Mouse (Mus musculus) embryonic fibroblast, embryonic 13.5 days (primary cell): ENCODE data around the gene Zfp286. TPM values are rescaled to one million over a fixed set of nuclear protein-coding genes. Genes with fewer than 3 reads are reported as not detected.

Experiments used
- H3K27ac ChIP-seq: 2 replicates; pipeline ENCODE4 v1.5.1; 2012; ENCODE audit warnings: low read length, control low read depth, inconsistent platforms; ENCODE audit not compliant: insufficient read depth
- H3K4me1 ChIP-seq: 2 replicates; pipeline ENCODE4 v1.6.1; 2011; ENCODE audit warnings: low read length; ENCODE audit not compliant: control insufficient read depth, insufficient read depth
- H3K4me3 ChIP-seq: 2 replicates; pipeline ENCODE4 v1.5.1; 2011; ENCODE audit warnings: mild to moderate bottlenecking, control low read depth, low read length; ENCODE audit not compliant: insufficient read depth
- CTCF ChIP-seq: IDR thresholded peaks from 2 replicates; pipeline ENCODE4 v1.5.1; 2011; ENCODE audit warnings: mild to moderate bottlenecking, control low read depth, low read length, moderate library complexity, borderline replicate concordance; ENCODE audit not compliant: insufficient read depth
- POLR2A ChIP-seq: IDR thresholded peaks from 2 replicates; pipeline ENCODE4 v1.6.1; 2011; ENCODE audit warnings: low read depth, mild to moderate bottlenecking, control low read depth, low read length, moderate library complexity
- polyA plus RNA-seq: library from polyadenylated mRNA; stranded (reverse); fragments of >200 nt; gene quantifications from 2 replicates; pipeline ENCODE4 v1.2.4, GENCODE M21; 2011; ENCODE audit warnings: low read depth; ENCODE audit not compliant: missing spikeins, insufficient read length

Zfp286 gene
- polyA plus RNA-seq, 1 experiment = 7.6 TPM

- Histone ChIP-seq H3K4me3 (no peak overlapping the region), H3K4me1 (0 out of 2 replicates have a peak, but pooled peaks cover 2% of the 10 kb centered on the region), H3K27ac (no peak overlapping the region)
- TF ChIP-seq CTCF = no peak
- no peak for TF ChIP-seq POLR2A
Measured at GRCm38 (mm10) chr11:62748062-62748461, 41.2 kb downstream of the Zfp286 start.

GRCm38 (mm10) chr11:62747227-62747626, 42.0 kb downstream of the Zfp286 start:
- no peak for TF ChIP-seq POLR2A
- TF ChIP-seq CTCF = no peak
- Histone ChIP-seq H3K4me3 (no peak overlapping the region), H3K4me1 (0 out of 2 replicates have a peak, but pooled peaks cover 2% of the 10 kb centered on the region), H3K27ac (no peak overlapping the region)

- H3K4me3 ChIP-seq = peak overlapping the region; percentile 54
- H3K27ac ChIP-seq = no peak overlapping the region
- peaks cover 2% of the 10 kb centered on the region; the same call in 1 of the 2 replicates for H3K4me1 ChIP-seq
- no peak for TF ChIP-seq POLR2A
- no peak for TF ChIP-seq CTCF
Measured at GRCm38 (mm10) chr11:62746001-62746533, 43.2 kb downstream of the Zfp286 start.

- TF ChIP-seq CTCF = peak; percentile 82
- TF ChIP-seq POLR2A = no peak
- no peak overlapping the region for H3K4me3 ChIP-seq
- H3K4me1 ChIP-seq = peaks cover 2% of the 10 kb centered on the region; the same call in 1 of the 2 replicates
- H3K27ac ChIP-seq = no peak overlapping the region
Measured at GRCm38 (mm10) chr11:62744103-62744502, 45.2 kb downstream of the Zfp286 start.

- peaks cover 2% of the 10 kb centered on the region; the same call in 1 of the 2 replicates for H3K4me1 ChIP-seq
- TF ChIP-seq CTCF = no peak
- TF ChIP-seq POLR2A = no peak
- H3K4me3 ChIP-seq = no peak overlapping the region
- H3K27ac ChIP-seq = no peak overlapping the region
Measured at GRCm38 (mm10) chr11:62742261-62742957, 46.9 kb downstream of the Zfp286 start.

DNA sequence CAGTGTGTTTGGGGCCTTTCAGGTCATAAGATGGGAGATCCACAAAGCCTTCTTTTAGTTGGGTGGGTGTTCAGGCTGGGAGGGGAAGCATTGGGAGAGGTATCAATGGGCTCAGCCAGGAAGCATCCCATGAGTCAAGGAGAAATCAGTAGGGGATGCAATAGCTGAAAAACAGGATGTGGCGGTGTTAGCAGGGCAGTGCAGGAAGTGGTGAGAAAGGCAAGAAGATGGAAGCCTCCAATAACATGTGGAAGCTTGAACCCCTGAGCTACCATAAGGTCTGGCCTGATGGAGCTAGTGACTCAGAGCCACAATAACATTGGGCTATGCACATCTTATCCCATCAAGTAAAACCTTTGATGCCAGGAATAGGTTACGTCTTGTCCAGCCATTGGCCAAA, 48.1 kb downstream of the Zfp286 start:
- TF ChIP-seq CTCF (no peak), POLR2A (no peak)
- peaks cover 2% of the 10 kb centered on the region; the same call in 1 of the 2 replicates for H3K4me1 ChIP-seq
- H3K4me3 ChIP-seq = no peak overlapping the region
- H3K27ac ChIP-seq = no peak overlapping the region

DNA sequence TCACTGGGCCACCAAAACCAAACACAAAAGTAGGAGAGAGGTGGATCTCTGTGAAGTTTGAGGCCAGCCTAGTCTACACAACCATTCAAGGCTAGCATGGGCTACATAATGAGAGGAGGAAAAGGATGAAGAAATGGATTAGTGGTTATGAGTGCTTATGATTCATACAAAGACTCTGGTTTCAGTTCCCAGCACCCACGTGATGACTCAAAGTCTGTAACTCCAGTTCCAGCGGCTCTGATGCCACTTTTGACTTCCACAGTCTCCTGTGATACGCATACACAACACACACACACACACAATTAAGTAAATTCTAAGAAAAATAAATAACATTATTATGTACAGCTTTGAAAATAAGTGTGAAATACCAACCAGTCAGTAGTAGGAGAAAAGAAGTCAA, 56.6 kb downstream of the Zfp286 start:
- no peak overlapping the region for H3K4me3 ChIP-seq
- no peak for TF ChIP-seq CTCF
- no peak for TF ChIP-seq POLR2A
- no peak overlapping the region for H3K27ac ChIP-seq
- peaks cover 5% of the 10 kb centered on the region for H3K4me1 ChIP-seq

DNA sequence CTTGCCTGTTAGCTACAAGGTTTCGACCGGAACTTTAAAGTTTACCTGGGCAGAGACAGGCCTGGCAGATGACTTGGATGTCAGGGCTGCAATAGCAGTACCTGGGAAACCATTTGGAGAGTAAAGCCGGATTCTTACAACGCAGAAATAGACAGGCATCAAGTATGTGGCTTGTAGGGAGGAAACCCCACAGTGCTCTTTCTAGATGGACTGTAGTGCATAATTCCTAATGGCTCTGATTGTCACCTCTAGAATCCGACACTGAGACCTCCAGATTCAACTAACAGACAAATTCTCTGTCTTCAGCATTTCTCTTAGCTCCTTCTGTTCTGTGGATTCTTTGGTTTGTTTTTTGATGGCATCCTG, 57.3 kb downstream of the Zfp286 start:
- Histone ChIP-seq H3K4me3 (no peak overlapping the region), H3K4me1 (peaks cover 5% of the 10 kb centered on the region), H3K27ac (no peak overlapping the region)
- TF ChIP-seq CTCF (no peak), POLR2A (no peak)

GRCm38 (mm10) chr11:62731311-62732021, 57.8 kb downstream of the Zfp286 start, which contains the start of gene Zfp287:
Zfp287 (minus strand) TSS chr11:62731905.
- H3K27ac ChIP-seq = peak within 1 kb of the TSS; percentile 24
- H3K4me3 ChIP-seq = peak within 1 kb of the TSS; percentile 76
- peaks cover 5% of the 10 kb centered on the region for H3K4me1 ChIP-seq
- TF ChIP-seq CTCF (no peak), POLR2A (peak; percentile 80)

DNA sequence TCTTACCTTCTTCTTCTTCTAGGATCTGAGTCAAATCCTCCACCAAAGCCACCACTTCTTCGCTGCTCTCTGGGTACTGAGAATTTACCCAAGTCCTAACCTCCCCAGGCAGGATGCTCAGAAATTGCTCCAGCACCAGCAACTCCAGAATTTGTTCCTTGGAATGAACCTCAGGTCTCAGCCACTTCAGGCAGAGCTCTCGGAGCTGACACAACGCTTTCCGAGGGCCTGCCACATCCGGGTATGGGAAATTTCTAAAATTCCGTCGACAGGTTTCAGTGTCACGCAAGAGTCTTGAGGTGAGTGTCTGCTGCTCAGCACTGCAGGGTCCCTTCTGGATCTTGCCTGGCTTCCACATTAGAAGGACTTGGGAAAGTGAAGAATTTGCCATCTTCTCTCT, 61.0 kb downstream of the Zfp286 start:
- H3K4me1 ChIP-seq = peaks cover 5% of the 10 kb centered on the region
- H3K27ac ChIP-seq = no peak overlapping the region
- TF ChIP-seq POLR2A (no peak), CTCF (no peak)
- no peak overlapping the region for H3K4me3 ChIP-seq
